Mouse (Mus musculus): ENCODE data around the gene Rpl23.

GRCm38 (mm10) chr11:97775808-97776496 is 6.3 kb downstream of the Rpl23 start, which contains the start of gene 1700001P01Rik:
- TF ChIP-seq ZKSCAN1 (IDR thresholded peaks at IDR 0.05; ENCODE audit: low read depth, low read length) (no peak), MEF2A (IDR thresholded peaks at IDR 0.05; ENCODE audit: extremely low read depth, insufficient replicate concordance, low read depth, low read length, poor library complexity, severe bottlenecking) (0 out of 2 replicates have a peak, but pooled peaks have one; percentile 7), MXI1 (IDR thresholded peaks at IDR 0.05; ENCODE audit: low read depth, low read length) (no peak), POLR2AphosphoS5 (IDR thresholded peaks at IDR 0.05; ENCODE audit: borderline replicate concordance, low read depth, low read length) (0 out of 2 replicates have a peak, but pooled peaks have one; percentile 90), CTCF (IDR thresholded peaks at IDR 0.05 in 2 of 3, conservative IDR thresholded peaks at IDR 0.05 in 1 of 3; ENCODE audit: control insufficient read depth in 1 of 3, insufficient read depth in 1 of 3, low read depth in 2 of 3, low read length in 3 of 3, poor library complexity in 1 of 3, severe bottlenecking in 1 of 3) (no peak), UBTF (IDR thresholded peaks at IDR 0.05; ENCODE audit: borderline replicate concordance, insufficient read depth, low read depth, low read length) (no peak), MAX (IDR thresholded peaks at IDR 0.05; ENCODE audit: low read length) (no peak), USF2 (IDR thresholded peaks at IDR 0.05; ENCODE audit: borderline replicate concordance in 1 of 2, insufficient read depth in 1 of 2, low read depth in 1 of 2, low read length in 2 of 2) (no peak), POLR2A (IDR thresholded peaks at IDR 0.05; ENCODE audit: control insufficient read depth in 1 of 2, insufficient read depth in 1 of 2, low read depth in 1 of 2, low read length in 2 of 2, poor library complexity in 1 of 2) (peak in 1 of 2 experiments; percentile 27; a peak in 1 of 4 replicates), ZC3H11A (IDR thresholded peaks at IDR 0.05; ENCODE audit: low read depth, low read length) (no peak), GATA1 (IDR thresholded peaks at IDR 0.05; ENCODE audit: low read depth, low read length) (peak; percentile 23; the same call in 1 of the 2 replicates), TAL1 (IDR thresholded peaks at IDR 0.05; ENCODE audit: low read length) (no peak), NRF1 (IDR thresholded peaks at IDR 0.05; ENCODE audit: insufficient read depth, low read depth, low read length, poor library complexity, severe bottlenecking) (no peak), MAFK (IDR thresholded peaks at IDR 0.05; ENCODE audit: borderline replicate concordance, low read depth, low read length) (no peak)

Measured in MEL (cell line).